ENCODE assay signal across 8 mouse cellular contexts in the genomic region with DNA sequence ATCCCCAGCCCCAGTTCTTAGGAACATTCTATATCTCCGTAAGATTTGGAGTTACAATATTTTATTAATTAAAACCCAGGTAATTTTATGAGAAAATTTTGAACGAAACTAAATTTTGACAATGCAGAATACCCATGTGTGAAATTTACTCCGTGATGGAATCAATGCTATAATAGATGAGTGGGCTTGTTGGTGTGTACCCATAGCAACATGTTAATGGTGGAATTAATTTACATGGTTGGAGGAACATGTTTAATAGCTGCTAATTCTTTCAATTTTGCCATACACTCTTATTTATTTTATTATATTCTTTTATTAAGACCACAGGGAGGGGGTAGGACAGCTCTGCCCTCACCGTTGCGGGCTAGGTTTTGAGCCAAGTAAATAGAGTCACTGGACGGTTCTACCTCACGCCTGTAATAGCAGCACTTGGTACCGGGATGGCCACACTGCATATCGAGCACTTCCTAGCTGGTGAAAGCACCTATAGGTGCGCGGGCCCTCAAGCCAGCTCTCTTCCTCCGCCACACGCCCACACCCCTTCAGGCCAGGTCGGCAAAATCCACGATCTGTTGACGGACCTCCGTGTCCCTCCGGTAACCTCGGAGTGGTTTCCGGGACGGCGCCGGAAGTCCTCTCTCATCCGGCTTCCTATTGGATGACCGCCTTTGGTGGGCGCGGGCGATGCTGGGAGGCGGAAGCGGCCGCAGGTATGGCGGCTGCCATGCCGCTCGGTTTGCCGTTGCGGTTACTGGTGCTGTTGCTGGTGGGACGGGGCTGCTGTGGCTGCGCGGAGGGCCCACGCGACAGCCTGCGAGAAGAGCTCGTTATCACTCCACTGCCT. TPM values are rescaled to one million over a fixed set of nuclear protein-coding genes. Genes with fewer than 3 reads are reported as not detected.
DNase-seq lines count a peak whose midpoint lies in the region; ATAC-seq lines count a peak whose summit lies in the region.

Gene Pigt (plus strand): TSS at position 674 of the 844 bp plus-strand sequence.

- H3K4me3 ChIP-seq in intestine, embryonic 14.5 days (ENCODE audit: low read depth, low read length) = peak within 1 kb of the TSS; percentile 98

- peak; percentile 93 for ATAC-seq in intestine, embryonic 14.5 days (replicated peaks; ENCODE audit: low FRiP score, low TSS enrichment, low read depth)
- ATAC-seq in megakaryocyte-erythroid progenitor cell, adult 5-6 weeks (replicated peaks; ENCODE audit: low FRiP score, low TSS enrichment, poor library complexity, severe bottlenecking) = peak; percentile 98

- peaks cover 22% of the 10 kb centered on the region for H3K36me3 ChIP-seq in intestine, embryonic 14.5 days (ENCODE audit: control insufficient read depth, insufficient read depth, low read length)

- no peaks in the 10 kb centered on the region for H3K9me3 ChIP-seq in intestine, embryonic 14.5 days (ENCODE audit: control insufficient read depth, low read length)

- peaks cover 7% of the 10 kb centered on the region for H3K4me1 ChIP-seq in intestine, embryonic 14.5 days (replicated peaks; ENCODE audit: control insufficient read depth, insufficient read depth, low read length)

- WGBS in intestine, embryonic 14.5 days = 4% methylated on average over 43 of the region's 43 CpGs

- no peaks in the 10 kb centered on the region for H3K27me3 ChIP-seq in intestine, embryonic 14.5 days (replicated peaks; ENCODE audit: control insufficient read depth, insufficient read depth, low read length)

- DNase-seq in adrenal gland, adult 18-20 months (ENCODE audit: low spot score in 2 of 2) = peak; percentile 80 to 82
- peak; percentile 90 for DNase-seq in embryo, embryonic 10.5 days (ENCODE audit: low spot score)
- DNase-seq in gastrocnemius, postnatal 25 days = peak; percentile 83
- peak; percentile 90 for DNase-seq in intestine, embryonic 14.5 days (ENCODE audit: low spot score)
- peak; percentile 84 to 89 for DNase-seq in left cerebral cortex, postnatal 14 days (ENCODE audit: low spot score in 2 of 2)
- DNase-seq in right cerebral cortex, postnatal 14 days = peak; percentile 87
- peak; percentile 85 for DNase-seq in urinary bladder, postnatal 25 days (ENCODE audit: low spot score)

- intact Hi-C loops in left cerebral cortex, postnatal 14 days (cut with DNase I) = loop anchor here (2.0 kb wide), 1 partner anchor 36 kb away; the partner anchor contains the start of gene Gm20458

- H3K9ac ChIP-seq in intestine, embryonic 14.5 days (ENCODE audit: low read length) = peak within 1 kb of the TSS; percentile 69

- H3K27ac ChIP-seq in intestine, embryonic 14.5 days (ENCODE audit: low read depth) = no peak within 1 kb of the TSS

- peak within 1 kb of the TSS; percentile 79 for H3K4me2 ChIP-seq in intestine, embryonic 14.5 days (ENCODE audit: low read length)

RNA-seq across cellular contexts. Expression of gene Pigt, which starts in this region (rescaled TPM):
- 10 to 100 TPM; 63.3 to 93.6 TPM for total RNA-seq in adrenal gland, adult 18-20 months (2021)
- 10 to 100 TPM; 27.7 to 39.4 TPM for total RNA-seq in gastrocnemius, postnatal 25 days (2021)
- 72.4 and 79.7 TPM in 2 replicates for polyA plus RNA-seq in intestine, embryonic 14.5 days (2014; fragmentation: Nextera tagmentation; extraction: Ambion mirVana)
- 100 to 1,000 TPM; 115 to 122 TPM for total RNA-seq in left cerebral cortex, postnatal 14 days (2021)
- total RNA-seq in megakaryocyte-erythroid progenitor cell, adult 5-6 weeks (2014; fragmentation: Nextera tagmentation) = 76.4 and 89.3 TPM in 2 replicates
- 16.3 and 36.6 TPM in 2 replicates for total RNA-seq in megakaryocyte-erythroid progenitor cell, adult 5-6 weeks (2017)
